Mouse (Mus musculus): ENCODE data around the gene Defb36. TPM values are rescaled to one million over a fixed set of nuclear protein-coding genes. Genes with fewer than 3 reads are reported as not detected.

Defb36 gene
- total and polyA plus RNA-seq, 2 experiments from 2014 or later: not detected

- Histone ChIP-seq H3K4me1 (ENCODE audit: insufficient read depth, low read length) (no peaks in the 10 kb centered on the region), H3K27ac (ENCODE audit: low read depth, low read length) (no peak overlapping the region), H3K9me3 (ENCODE audit: low read length) (no peaks in the 10 kb centered on the region), H3K27me3 (ENCODE audit: insufficient read depth, low read length) (peaks cover 16% of the 10 kb centered on the region), H3K4me2 (ENCODE audit: low read depth, low read length, poor library complexity, severe bottlenecking) (no peak overlapping the region), H3K9ac (replicated peaks; ENCODE audit: low read length, poor library complexity, severe bottlenecking) (no peak overlapping the region), H3K4me3 (ENCODE audit: low read depth, low read length) (no peak overlapping the region), H3K36me3 (ENCODE audit: insufficient read depth, low read length) (no peaks in the 10 kb centered on the region)
- TF ChIP-seq CTCF (IDR thresholded peaks at IDR 0.05): no peak
- ATAC-seq (ENCODE audit: low FRiP score): no peak
- DNase-seq (ENCODE audit: low spot score): no peak
- WGBS: 95% methylated on average over 2 of the region's 2 CpGs
Observed at GRCm38 (mm10) chr2:152624566-152624965, 20.4 kb downstream of the Defb36 start.

DNA sequence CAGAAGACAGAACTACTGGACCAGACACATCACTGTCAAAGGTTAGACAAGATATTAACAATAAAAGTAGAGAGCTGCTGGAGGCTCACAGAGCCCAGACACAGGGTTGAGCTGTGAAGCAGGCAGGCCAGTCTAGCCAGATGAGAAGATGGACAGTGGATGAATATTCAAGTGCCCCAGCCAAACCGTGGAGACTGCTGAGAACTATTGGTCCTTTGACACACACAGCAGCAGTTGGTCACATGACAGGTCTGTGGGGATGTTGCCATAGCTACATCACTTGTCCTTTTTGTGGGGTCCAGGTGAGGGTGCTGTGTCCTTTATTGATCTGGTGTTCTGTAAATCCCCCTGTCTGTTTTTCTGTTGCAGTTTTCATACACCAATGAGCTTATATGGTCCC lies 21.1 kb downstream of the Defb36 start:
- 8% methylated on average over 1 of the region's 1 CpGs for WGBS
- H3K27ac ChIP-seq (ENCODE audit: low read depth, low read length): no peak overlapping the region
- H3K4me2 ChIP-seq (ENCODE audit: low read depth, low read length, poor library complexity, severe bottlenecking): no peak overlapping the region
- no peak overlapping the region for H3K9ac ChIP-seq (replicated peaks; ENCODE audit: low read length, poor library complexity, severe bottlenecking)
- peak; percentile 40; the same call in 1 of the 2 replicates for TF ChIP-seq CTCF (IDR thresholded peaks at IDR 0.05)
- DNase-seq (ENCODE audit: low spot score): peak; percentile 47
- H3K4me1 ChIP-seq (ENCODE audit: insufficient read depth, low read length): no peaks in the 10 kb centered on the region
- H3K4me3 ChIP-seq (ENCODE audit: low read depth, low read length): no peak overlapping the region
- no peaks in the 10 kb centered on the region for H3K9me3 ChIP-seq (ENCODE audit: low read length)
- peak; percentile 69 for ATAC-seq (ENCODE audit: low FRiP score)
- H3K27me3 ChIP-seq (ENCODE audit: insufficient read depth, low read length): peaks cover 18% of the 10 kb centered on the region
- no peaks in the 10 kb centered on the region for H3K36me3 ChIP-seq (ENCODE audit: insufficient read depth, low read length)

GRCm38 (mm10) chr2:152626774-152627591 lies 22.9 kb downstream of the Defb36 start, which contains the start of gene Rem1:
TSS of gene Rem1 (plus strand) at chr2:152626951.
- ATAC-seq (ENCODE audit: low FRiP score): no peak
- Histone ChIP-seq H3K27ac (ENCODE audit: low read depth, low read length) (no peak within 1 kb of the TSS), H3K9me3 (ENCODE audit: low read length) (no peaks in the 10 kb centered on the region), H3K9ac (replicated peaks; ENCODE audit: low read length, poor library complexity, severe bottlenecking) (no peak within 1 kb of the TSS), H3K36me3 (ENCODE audit: insufficient read depth, low read length) (no peaks in the 10 kb centered on the region), H3K4me2 (ENCODE audit: low read depth, low read length, poor library complexity, severe bottlenecking) (peak within 1 kb of the TSS; percentile 62), H3K4me1 (ENCODE audit: insufficient read depth, low read length) (no peaks in the 10 kb centered on the region), H3K4me3 (ENCODE audit: low read depth, low read length) (peak within 1 kb of the TSS; percentile 32), H3K27me3 (ENCODE audit: insufficient read depth, low read length) (peaks cover 18% of the 10 kb centered on the region)
- no peak for TF ChIP-seq CTCF (IDR thresholded peaks at IDR 0.05)
- DNase-seq (ENCODE audit: low spot score): no peak
- WGBS: 2% methylated on average over 59 of the region's 59 CpGs

- H3K4me2 ChIP-seq (ENCODE audit: low read depth, low read length, poor library complexity, severe bottlenecking): no peak overlapping the region
- 48% methylated on average over 17 of the region's 17 CpGs for WGBS
- DNase-seq (ENCODE audit: low spot score) (no peak), ATAC-seq (ENCODE audit: low FRiP score) (no peak)
- no peaks in the 10 kb centered on the region for H3K9me3 ChIP-seq (ENCODE audit: low read length)
- peaks cover 18% of the 10 kb centered on the region for H3K27me3 ChIP-seq (ENCODE audit: insufficient read depth, low read length)
- H3K27ac ChIP-seq (ENCODE audit: low read depth, low read length): no peak overlapping the region
- no peak overlapping the region for H3K4me3 ChIP-seq (ENCODE audit: low read depth, low read length)
- H3K4me1 ChIP-seq (ENCODE audit: insufficient read depth, low read length): no peaks in the 10 kb centered on the region
- no peaks in the 10 kb centered on the region for H3K36me3 ChIP-seq (ENCODE audit: insufficient read depth, low read length)
- no peak for TF ChIP-seq CTCF (IDR thresholded peaks at IDR 0.05)
- H3K9ac ChIP-seq (replicated peaks; ENCODE audit: low read length, poor library complexity, severe bottlenecking): no peak overlapping the region
Observed at GRCm38 (mm10) chr2:152628066-152628465, 23.9 kb downstream of the Defb36 start.

GRCm38 (mm10) chr2:152629239-152629638 lies 25.1 kb downstream of the Defb36 start:
- no peak overlapping the region for H3K4me3 ChIP-seq (ENCODE audit: low read depth, low read length)
- no peak for ATAC-seq (ENCODE audit: low FRiP score)
- no peak for TF ChIP-seq CTCF (IDR thresholded peaks at IDR 0.05)
- no peak overlapping the region for H3K9ac ChIP-seq (replicated peaks; ENCODE audit: low read length, poor library complexity, severe bottlenecking)
- DNase-seq (ENCODE audit: low spot score): no peak
- no peaks in the 10 kb centered on the region for H3K36me3 ChIP-seq (ENCODE audit: insufficient read depth, low read length)
- 0 out of 2 replicates have a peak, but pooled peaks cover 3% of the 10 kb centered on the region for H3K4me1 ChIP-seq (ENCODE audit: insufficient read depth, low read length)
- H3K4me2 ChIP-seq (ENCODE audit: low read depth, low read length, poor library complexity, severe bottlenecking): no peak overlapping the region
- H3K27ac ChIP-seq (ENCODE audit: low read depth, low read length): no peak overlapping the region
- 61% methylated on average over 3 of the region's 3 CpGs for WGBS
- no peaks in the 10 kb centered on the region for H3K9me3 ChIP-seq (ENCODE audit: low read length)
- H3K27me3 ChIP-seq (ENCODE audit: insufficient read depth, low read length): peaks cover 18% of the 10 kb centered on the region

- H3K9me3 ChIP-seq (ENCODE audit: low read length): no peaks in the 10 kb centered on the region
- H3K9ac ChIP-seq (replicated peaks; ENCODE audit: low read length, poor library complexity, severe bottlenecking): no peak overlapping the region
- H3K4me3 ChIP-seq (ENCODE audit: low read depth, low read length): no peak overlapping the region
- H3K27ac ChIP-seq (ENCODE audit: low read depth, low read length): no peak overlapping the region
- WGBS: 90% methylated on average over 6 of the region's 6 CpGs
- H3K36me3 ChIP-seq (ENCODE audit: insufficient read depth, low read length): no peaks in the 10 kb centered on the region
- 0 out of 2 replicates have a peak, but pooled peaks cover 3% of the 10 kb centered on the region for H3K4me1 ChIP-seq (ENCODE audit: insufficient read depth, low read length)
- H3K4me2 ChIP-seq (ENCODE audit: low read depth, low read length, poor library complexity, severe bottlenecking): no peak overlapping the region
- H3K27me3 ChIP-seq (ENCODE audit: insufficient read depth, low read length): peaks cover 18% of the 10 kb centered on the region
- TF ChIP-seq CTCF (IDR thresholded peaks at IDR 0.05): no peak
- no peak for ATAC-seq (ENCODE audit: low FRiP score)
- DNase-seq (ENCODE audit: low spot score): no peak
Observed at GRCm38 (mm10) chr2:152629904-152630303, 25.8 kb downstream of the Defb36 start.

All from midbrain, postnatal 0 days (tissue).